Mouse (Mus musculus) lung, postnatal 4 days (tissue): ENCODE data around the gene Ttll11.

Experiments used
- DNase-seq, 2 experiments: peaks; one replicate each; pipeline ENCODE4 v3.0.0; 2021

Gene Ttll11

GRCm38 (mm10) chr2:35761458-35761857 lies 218.3 kb downstream of the Ttll11 start:
- DNase-seq: no peak

GRCm38 (mm10) chr2:35760867-35761266 lies 218.8 kb downstream of the Ttll11 start:
- no peak for DNase-seq

DNA sequence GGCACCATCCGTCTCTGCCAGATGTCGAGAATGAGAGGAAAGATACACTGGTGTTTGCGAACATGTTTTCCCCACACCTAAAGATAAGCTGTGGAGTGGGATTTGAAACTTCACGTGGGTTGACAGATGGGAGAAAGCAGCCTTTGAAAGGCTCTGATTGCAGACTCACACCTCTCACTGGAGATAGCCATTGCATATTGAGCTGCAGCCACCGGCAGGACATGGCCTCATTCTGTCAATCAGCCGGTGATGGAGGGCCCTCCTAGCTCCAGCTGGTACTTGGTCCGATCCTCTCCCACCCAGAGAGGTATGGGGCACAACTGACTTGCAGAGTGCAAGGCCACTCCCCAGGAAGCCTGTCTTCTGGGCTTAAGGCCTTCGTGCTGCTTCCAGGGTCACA lies 219.4 kb downstream of the Ttll11 start:
- no peak for DNase-seq

DNA sequence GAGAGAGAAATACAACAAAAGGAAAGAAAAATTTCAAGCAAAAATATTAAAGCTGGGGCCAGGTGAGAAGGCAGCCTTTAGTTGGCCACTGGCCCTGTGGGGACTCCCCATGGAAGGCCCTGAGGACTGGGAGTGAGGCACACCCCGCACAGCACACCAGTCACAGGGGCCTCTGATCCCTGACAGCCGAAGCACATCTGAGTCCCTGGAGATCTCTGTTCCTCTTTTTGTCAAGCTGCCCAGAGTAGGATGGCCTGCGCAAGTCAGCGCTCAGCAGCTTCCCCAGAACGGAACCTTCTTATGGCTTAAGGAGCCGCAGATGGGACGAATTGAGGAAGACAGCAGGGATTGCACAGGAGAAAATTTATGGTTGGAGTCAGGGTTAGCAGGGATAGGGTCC lies 223.2 kb downstream of the Ttll11 start:
- DNase-seq: no peak

- no peak for DNase-seq
Measured at GRCm38 (mm10) chr2:35751781-35752505, 227.8 kb downstream of the Ttll11 start.

- peak; percentile 45 to 76 for DNase-seq
Measured at GRCm38 (mm10) chr2:35750533-35751141, 229.1 kb downstream of the Ttll11 start.

DNA sequence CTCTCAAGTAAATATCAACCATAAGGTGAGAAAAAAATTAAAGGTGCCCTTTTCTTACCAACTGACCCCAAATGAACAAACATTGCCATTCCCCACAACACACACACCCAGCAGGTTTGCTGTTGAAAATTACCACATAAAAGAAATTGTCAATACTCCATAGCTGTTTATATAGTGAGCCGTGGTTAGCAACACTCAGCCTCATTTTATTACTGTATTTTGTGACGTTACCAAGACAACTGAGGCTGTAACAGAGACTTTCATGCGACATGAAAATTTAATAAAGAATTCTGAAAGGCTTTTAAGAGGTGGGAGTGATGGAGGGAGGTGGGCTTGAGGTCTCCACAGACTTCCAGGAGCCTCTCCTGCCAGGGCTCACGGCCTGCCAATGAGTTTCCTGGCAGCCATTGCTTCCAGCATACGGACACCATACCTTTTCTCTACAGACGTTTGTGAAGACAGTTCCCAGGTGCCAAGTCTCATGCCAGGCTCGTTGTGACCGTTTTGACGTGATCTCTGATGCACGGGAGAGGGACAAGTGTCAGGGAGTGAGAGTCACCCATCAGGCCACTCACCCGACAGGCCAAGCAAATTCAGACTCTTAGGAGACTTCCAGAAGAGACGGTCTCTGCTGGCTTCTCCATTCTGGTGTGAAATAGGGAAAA lies 232.2 kb downstream of the Ttll11 start:
- no peak for DNase-seq

- DNase-seq: no peak
Measured at GRCm38 (mm10) chr2:35746638-35747037, 233.1 kb downstream of the Ttll11 start.

DNA sequence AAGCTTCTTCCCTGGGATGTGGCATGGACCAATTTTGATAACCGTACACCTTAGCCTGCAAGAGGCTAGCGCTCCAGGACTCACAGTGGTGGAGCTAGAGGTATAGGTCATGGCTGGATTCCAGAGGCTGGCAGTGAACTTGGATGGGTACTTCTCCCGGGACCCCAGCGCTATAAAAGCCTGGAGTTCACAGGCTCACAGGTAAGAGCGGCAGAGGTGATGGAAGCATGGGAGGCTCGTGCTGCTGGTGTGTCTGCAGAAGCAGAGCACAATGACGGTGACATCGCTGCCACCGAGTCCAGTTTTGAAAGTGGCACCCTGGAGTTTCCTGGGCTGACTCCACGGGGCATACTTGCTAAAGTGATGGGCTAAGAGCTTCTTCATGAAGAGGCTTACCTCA lies 233.8 kb downstream of the Ttll11 start:
- DNase-seq: no peak

- DNase-seq: no peak
Measured at GRCm38 (mm10) chr2:35739669-35740254, 240.0 kb downstream of the Ttll11 start.

- no peak for DNase-seq
Measured at GRCm38 (mm10) chr2:35737467-35738027, 242.2 kb downstream of the Ttll11 start.

DNA sequence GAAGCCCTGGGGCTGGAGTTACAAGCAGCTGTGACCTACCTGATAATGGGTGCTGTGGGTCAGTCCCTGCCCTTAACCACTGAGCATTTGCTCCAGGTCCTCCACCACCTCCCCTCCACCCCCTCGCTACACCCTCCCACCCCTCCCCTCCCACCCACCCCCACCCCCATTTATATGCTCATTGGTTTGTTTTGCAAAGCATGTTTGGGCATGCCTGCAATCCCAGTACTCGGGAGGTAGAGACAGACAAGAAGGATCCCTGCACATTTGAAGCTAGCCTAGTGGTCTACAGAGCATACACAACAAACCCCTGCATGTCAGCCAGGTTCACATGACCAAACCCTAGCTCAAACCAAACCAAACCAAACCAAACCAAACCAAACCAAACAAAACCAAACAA lies 243.7 kb downstream of the Ttll11 start:
- DNase-seq: no peak

DNA sequence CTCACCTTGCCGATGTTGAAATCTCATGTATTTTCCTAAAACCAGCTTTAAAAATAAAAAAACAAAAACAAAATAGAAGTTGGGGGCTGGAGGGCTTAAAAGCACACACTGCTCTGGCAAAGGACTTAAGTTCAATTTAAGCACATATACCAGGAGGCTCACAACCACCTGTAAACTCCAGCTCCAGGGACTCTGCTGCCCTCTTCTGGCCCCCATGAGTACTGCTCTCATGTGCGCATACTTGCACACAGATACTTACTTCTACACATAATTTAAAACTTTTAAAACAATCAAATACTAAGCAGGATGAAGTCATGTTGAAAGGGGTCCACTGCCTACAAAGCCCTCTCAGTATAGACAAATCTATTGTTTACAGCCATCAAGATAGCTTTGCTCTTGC lies 244.7 kb downstream of the Ttll11 start:
- no peak for DNase-seq

GRCm38 (mm10) chr2:35731671-35732449 lies 247.9 kb downstream of the Ttll11 start:
- peak in 1 of 2 experiments; percentile 35 for DNase-seq

DNA sequence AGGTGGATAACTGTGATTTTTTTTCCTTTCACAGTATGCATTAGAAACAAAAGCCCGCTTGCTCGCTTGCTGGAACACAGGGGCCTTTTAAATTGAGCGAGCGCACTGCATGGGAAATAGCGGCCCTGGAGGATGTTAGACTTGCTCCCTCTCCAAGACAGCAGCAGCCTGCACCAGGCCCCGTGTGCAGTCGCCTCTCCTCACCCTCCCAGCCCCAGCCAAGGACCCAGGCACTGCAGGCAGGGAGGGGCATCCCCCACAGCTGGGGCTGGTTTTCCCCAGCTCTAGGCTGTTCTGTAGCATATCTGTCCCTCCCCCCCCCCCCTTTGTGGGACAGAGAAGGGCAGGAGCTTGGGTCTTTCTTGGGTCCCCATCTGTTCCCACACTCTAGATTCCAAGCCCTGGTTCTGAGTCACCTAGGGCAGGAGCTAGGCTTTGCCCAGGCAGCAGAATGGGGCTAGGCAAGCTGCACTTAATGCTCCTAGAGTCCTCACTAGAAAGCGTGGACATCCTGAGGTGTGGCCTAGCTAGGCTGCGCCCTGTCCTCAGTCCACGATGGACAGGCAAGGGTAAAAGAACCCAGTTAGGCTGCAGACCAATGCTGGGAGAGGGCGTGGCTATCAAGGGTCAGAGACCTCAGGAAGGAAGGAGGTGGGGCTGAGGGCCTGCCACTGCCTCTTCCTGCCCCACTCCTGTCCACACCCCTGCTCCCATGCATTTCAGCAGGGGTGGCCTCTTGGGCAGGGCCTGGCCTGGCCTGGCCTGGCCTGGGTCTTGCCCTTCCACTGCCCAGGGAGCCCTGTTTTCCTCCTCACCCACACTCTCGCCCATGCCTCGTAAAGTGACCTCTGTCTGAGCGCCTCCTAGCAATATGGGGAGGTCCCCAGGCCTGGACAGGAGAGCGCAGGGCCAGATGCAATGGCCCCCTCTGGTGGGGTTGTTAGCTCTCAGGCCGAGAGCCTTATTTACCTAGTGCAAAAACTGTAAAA lies 250.3 kb downstream of the Ttll11 start:
- peak; percentile 83 to 90 for DNase-seq

DNA sequence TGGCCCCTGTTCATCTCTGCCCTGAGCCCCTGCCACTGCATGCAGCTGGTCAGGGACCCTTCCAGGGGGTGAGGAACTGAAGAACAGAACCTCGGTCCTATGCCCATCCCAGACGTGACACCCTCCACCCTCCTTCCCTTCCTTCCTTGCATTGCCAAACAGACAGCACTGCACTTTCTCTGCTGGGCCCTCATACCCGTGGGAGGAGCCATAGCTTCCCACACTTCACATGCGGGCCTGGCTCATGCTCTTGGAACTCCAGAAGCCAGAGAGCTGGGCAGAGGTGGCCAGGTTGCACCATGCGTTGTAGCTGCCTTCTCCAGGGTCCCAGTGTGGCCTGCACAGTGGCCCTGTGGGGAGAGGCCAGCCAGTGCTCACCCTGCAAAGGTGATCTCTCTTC lies 251.1 kb downstream of the Ttll11 start:
- peak in 1 of 2 experiments; percentile 52 for DNase-seq

- no peak for DNase-seq
Measured at GRCm38 (mm10) chr2:35723691-35724090, 256.0 kb downstream of the Ttll11 start.

- no peak for DNase-seq
Measured at GRCm38 (mm10) chr2:35723267-35723666, 256.4 kb downstream of the Ttll11 start.

DNA sequence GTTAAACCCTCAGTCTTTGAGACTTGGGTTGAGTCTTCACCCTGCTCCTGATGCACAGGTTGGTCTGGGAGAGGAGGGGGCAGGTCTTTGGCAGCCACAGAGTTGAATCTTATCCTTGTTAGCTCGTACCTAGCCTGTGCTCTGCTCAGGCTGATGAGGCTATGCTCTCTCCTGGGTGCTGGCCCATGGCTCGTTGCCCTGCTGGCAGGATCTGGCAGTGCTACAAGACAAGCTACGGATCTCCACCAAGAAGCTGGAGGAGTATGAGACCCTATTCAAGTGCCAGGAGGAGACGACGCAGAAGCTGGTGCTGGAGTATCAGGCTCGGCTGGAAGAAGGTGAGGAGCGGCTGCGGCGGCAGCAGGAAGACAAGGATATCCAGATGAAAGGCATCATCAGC lies 256.9 kb downstream of the Ttll11 start:
- no peak for DNase-seq

DNA sequence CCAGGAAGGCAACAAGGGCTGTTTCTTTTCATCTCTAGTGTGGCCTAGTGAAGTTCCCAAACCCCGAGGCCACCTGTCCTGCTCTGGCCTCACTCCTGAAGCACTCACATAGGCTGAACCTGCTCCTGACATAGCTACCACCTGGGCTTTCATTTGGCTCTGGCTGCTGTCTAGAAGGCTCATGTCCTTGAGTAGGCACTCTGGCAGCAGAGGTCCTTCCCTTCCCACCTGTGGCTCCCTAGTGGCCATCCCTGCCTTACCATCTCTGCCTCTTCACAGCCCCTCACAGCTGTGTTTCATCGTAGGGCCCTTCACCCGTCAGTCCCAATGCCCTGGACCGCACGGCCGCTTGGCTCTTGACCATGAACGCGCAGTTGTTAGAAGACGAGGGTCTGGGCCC lies 258.8 kb downstream of the Ttll11 start:
- DNase-seq: no peak

- DNase-seq: no peak
Measured at GRCm38 (mm10) chr2:35720550-35720949, 259.2 kb downstream of the Ttll11 start.
